ENCODE assay signal across 17 mouse cellular contexts in genomic region chr3:153663841-153664427, GRCm38 (mm10).
A peak's percentile ranks its signal among the peaks of the same experiment; 100 is the strongest.
DNase-seq lines count a peak whose midpoint lies in the region; ATAC-seq and TF ChIP-seq lines count a peak whose summit lies in the region.
"Had no signal": no experiment of that assay in that cellular context is flagged by ENCODE, and none has a peak within 500 bp of the region (broad histone marks: within the 10 kb centered on the region; RNA-seq: fewer than 3 reads in every experiment).

No protein-coding gene starts in this region.

- 39% methylated on average over 10 of the region's 10 CpGs for WGBS in kidney, embryonic 14.5 days
- 45% methylated on average over 10 of the region's 10 CpGs for WGBS in kidney, adult 2 months
- 39% methylated on average over 10 of the region's 10 CpGs for WGBS in lung, embryonic 15.5 days
- 41% methylated on average over 10 of the region's 10 CpGs for WGBS in lung, postnatal 0 days
- WGBS in stomach, embryonic 15.5 days = 49% methylated on average over 10 of the region's 10 CpGs

- H3K9me3 ChIP-seq in kidney, embryonic 14.5 days (ENCODE audit: control insufficient read depth, low read length) = no peaks in the 10 kb centered on the region
- no peaks in the 10 kb centered on the region for H3K9me3 ChIP-seq in lung, embryonic 15.5 days
- no peaks in the 10 kb centered on the region for H3K9me3 ChIP-seq in lung, postnatal 0 days (ENCODE audit: low read length)
- no peaks in the 10 kb centered on the region for H3K9me3 ChIP-seq in stomach, embryonic 15.5 days
- H3K9me3 ChIP-seq: embryonic facial prominence, embryonic 10.5 days; forebrain, embryonic 13.5 days; midbrain, embryonic 10.5 days; neural tube, embryonic 13.5 days had no signal

- peak overlapping the region; percentile 7; the same call in 1 of the 2 replicates for H3K27ac ChIP-seq in kidney, embryonic 14.5 days (ENCODE audit: low read depth, low read length)
- H3K27ac ChIP-seq in kidney, adult 2 months (ENCODE audit: insufficient read depth, low read depth, low read length) = no peak overlapping the region
- H3K27ac ChIP-seq in lung, embryonic 15.5 days = no peak overlapping the region; the same call in 1 of the 2 replicates
- no peak overlapping the region for H3K27ac ChIP-seq in lung, postnatal 0 days (ENCODE audit: low read length)
- no peak overlapping the region for H3K27ac ChIP-seq in stomach, embryonic 15.5 days
- H3K27ac ChIP-seq: forebrain, embryonic 13.5 days; midbrain, embryonic 10.5 days; neural tube, embryonic 13.5 days had no signal

- TF ChIP-seq POLR2A in kidney, adult 2 months (IDR thresholded peaks at IDR 0.05; ENCODE audit: low read depth, low read length) = no peak

- no peak overlapping the region for H3K4me2 ChIP-seq in kidney, embryonic 14.5 days (replicated peaks; ENCODE audit: low read depth, low read length)
- H3K4me2 ChIP-seq in lung, embryonic 15.5 days = no peak overlapping the region
- no peak overlapping the region for H3K4me2 ChIP-seq in lung, postnatal 0 days (replicated peaks; ENCODE audit: low read depth, low read length)
- H3K4me2 ChIP-seq in stomach, embryonic 15.5 days = no peak overlapping the region
- H3K4me2 ChIP-seq: forebrain, embryonic 13.5 days; heart, embryonic 11.5 days; neural tube, embryonic 13.5 days had no signal

- DNase-seq in kidney, adult 2 months = no peak
- no peak for DNase-seq in lung, postnatal 0 days (ENCODE audit: low spot score)
- DNase-seq in adrenal gland, postnatal 4 days (ENCODE audit: low spot score in 2 of 2) = no peak
- DNase-seq: adrenal gland, adult 2 months; cerebellum, adult 11-12 months; kidney, adult 9 months; lung, postnatal 10 days; thymus, adult 2 months had no signal

- no peak for TF ChIP-seq EP300 in lung, postnatal 0 days (IDR thresholded peaks at IDR 0.05)

- no peak overlapping the region for H3K9ac ChIP-seq in kidney, embryonic 14.5 days (ENCODE audit: low read depth, low read length)
- H3K9ac ChIP-seq in lung, embryonic 15.5 days = no peak overlapping the region
- no peak overlapping the region for H3K9ac ChIP-seq in lung, postnatal 0 days (replicated peaks; ENCODE audit: low read depth)
- H3K9ac ChIP-seq in stomach, embryonic 15.5 days = no peak overlapping the region
- H3K9ac ChIP-seq: forebrain, embryonic 13.5 days; neural tube, embryonic 13.5 days had no signal

- peaks cover 36% of the 10 kb centered on the region for H3K4me1 ChIP-seq in kidney, embryonic 14.5 days (ENCODE audit: control insufficient read depth, insufficient read depth, low read length)
- H3K4me1 ChIP-seq in kidney, adult 2 months (ENCODE audit: control insufficient read depth, insufficient read depth, low read length) = peaks cover 7% of the 10 kb centered on the region
- no peaks in the 10 kb centered on the region; the same call in 1 of the 2 replicates for H3K4me1 ChIP-seq in lung, embryonic 15.5 days
- H3K4me1 ChIP-seq in lung, postnatal 0 days (ENCODE audit: insufficient read depth, low read depth, low read length) = no peaks in the 10 kb centered on the region
- H3K4me1 ChIP-seq in stomach, embryonic 15.5 days = peaks cover 8% of the 10 kb centered on the region; the same call in 1 of the 2 replicates

- TF ChIP-seq CTCF in kidney, adult 2 months (conservative IDR thresholded peaks at IDR 0.05; ENCODE audit: insufficient read depth, insufficient read length, low read depth, low read length) = no peak
- no peak for TF ChIP-seq CTCF in lung, postnatal 0 days (IDR thresholded peaks at IDR 0.05)

- ATAC-seq in kidney, embryonic 14.5 days (ENCODE audit: low FRiP score, low TSS enrichment) = peak; percentile 36; the same call in 1 of the 2 replicates
- ATAC-seq in lung, embryonic 15.5 days (ENCODE audit: borderline replicate concordance, extremely low read depth, low FRiP score, low TSS enrichment) = peak; percentile 37; the same call in 1 of the 2 replicates
- ATAC-seq in lung, postnatal 0 days = no peak
- ATAC-seq in hematopoietic stem cell, adult 5-6 weeks (replicated peaks in 1 of 2; ENCODE audit: insufficient read depth in 1 of 2, low FRiP score in 2 of 2, low TSS enrichment in 1 of 2, low read depth in 1 of 2, poor library complexity in 2 of 2, severe bottlenecking in 2 of 2) = peak; percentile 49 to 57
- ATAC-seq in stomach, embryonic 15.5 days (ENCODE audit: insufficient read depth, low FRiP score, low read depth) = peak; percentile 56; the same call in 1 of the 2 replicates
- ATAC-seq: forebrain, embryonic 13.5 days had no signal

- H3K27me3 ChIP-seq in kidney, embryonic 14.5 days (ENCODE audit: control insufficient read depth, insufficient read depth, low read length) = no peaks in the 10 kb centered on the region
- H3K27me3 ChIP-seq in kidney, adult 2 months (replicated peaks; ENCODE audit: control insufficient read depth, insufficient read depth, low read length) = no peaks in the 10 kb centered on the region
- H3K27me3 ChIP-seq in lung, embryonic 15.5 days = no peaks in the 10 kb centered on the region
- H3K27me3 ChIP-seq in lung, postnatal 0 days (replicated peaks; ENCODE audit: insufficient read depth, low read length) = no peaks in the 10 kb centered on the region
- no peaks in the 10 kb centered on the region for H3K27me3 ChIP-seq in stomach, embryonic 15.5 days (replicated peaks)
- H3K27me3 ChIP-seq: forebrain, embryonic 13.5 days; neural tube, embryonic 13.5 days had no signal

- no peak overlapping the region for H3K4me3 ChIP-seq in kidney, embryonic 14.5 days (ENCODE audit: low read length)
- H3K4me3 ChIP-seq in kidney, adult 2 months (ENCODE audit: insufficient read depth, low read depth, low read length) = no peak overlapping the region
- H3K4me3 ChIP-seq in lung, embryonic 15.5 days = no peak overlapping the region
- H3K4me3 ChIP-seq in lung, postnatal 0 days (ENCODE audit: low read depth, low read length) = no peak overlapping the region
- H3K4me3 ChIP-seq in stomach, embryonic 15.5 days (replicated peaks) = no peak overlapping the region
- H3K4me3 ChIP-seq: embryonic facial prominence, embryonic 10.5 days; forebrain, embryonic 13.5 days; midbrain, embryonic 10.5 days; neural tube, embryonic 13.5 days had no signal

- H3K36me3 ChIP-seq in kidney, embryonic 14.5 days (ENCODE audit: control insufficient read depth, insufficient read depth, low read length) = 0 out of 2 replicates have a peak, but pooled peaks cover 2% of the 10 kb centered on the region
- H3K36me3 ChIP-seq in kidney, adult 2 months (ENCODE audit: control insufficient read depth, insufficient read depth, low read length) = no peaks in the 10 kb centered on the region
- no peaks in the 10 kb centered on the region for H3K36me3 ChIP-seq in lung, embryonic 15.5 days
- H3K36me3 ChIP-seq in lung, postnatal 0 days (ENCODE audit: insufficient read depth, low read length) = no peaks in the 10 kb centered on the region
- H3K36me3 ChIP-seq in stomach, embryonic 15.5 days = no peaks in the 10 kb centered on the region
- H3K36me3 ChIP-seq: embryonic facial prominence, embryonic 10.5 days; midbrain, embryonic 10.5 days; neural tube, embryonic 13.5 days had no signal
